Mouse (Mus musculus) neural tube, embryonic 15.5 days (tissue): ENCODE measurements around the gene Rin1. TPM values are rescaled to one million over a fixed set of nuclear protein-coding genes. Genes with fewer than 3 reads are reported as not detected.

Source experiments
- ATAC-seq: fragments of 200-750 bp; cut with Nextera tagmentation; 2 replicates; pipeline ENCODE4 v1.8.0; 2017; ENCODE audit warnings: mild to moderate bottlenecking, moderate TSS enrichment, moderate library complexity; ENCODE audit not compliant: low FRiP score
- H3K27ac ChIP-seq: fragments of 300-500 bp; sonication (generic); replicated peaks from 2 replicates; pipeline ENCODE4 v1.5.1; 2015; ENCODE audit warnings: mild to moderate bottlenecking, inconsistent platforms
- H3K27me3 ChIP-seq: fragments of 300-500 bp; sonication (generic); replicated peaks from 2 replicates; pipeline ENCODE4 v1.6.1; 2015; ENCODE audit warnings: inconsistent platforms
- H3K36me3 ChIP-seq: fragments of 300-500 bp; sonication (generic); 2 replicates; pipeline ENCODE4 v1.6.1; 2015; ENCODE audit warnings: inconsistent platforms
- H3K4me1 ChIP-seq: fragments of 300-500 bp; sonication (generic); 2 replicates; pipeline ENCODE4 v1.6.1; 2015; ENCODE audit warnings: inconsistent platforms
- H3K4me2 ChIP-seq: fragments of 300-500 bp; sonication (generic); 2 replicates; pipeline ENCODE4 v1.6.1; 2015; ENCODE audit warnings: inconsistent platforms, mild to moderate bottlenecking, moderate library complexity
- H3K4me3 ChIP-seq: fragments of 300-500 bp; sonication (generic); replicated peaks from 2 replicates; pipeline ENCODE4 v1.5.1; 2015; ENCODE audit warnings: mild to moderate bottlenecking, inconsistent platforms
- H3K9ac ChIP-seq: fragments of 300-500 bp; sonication (generic); replicated peaks from 2 replicates; pipeline ENCODE4 v1.6.1; 2015; ENCODE audit warnings: mild to moderate bottlenecking, inconsistent platforms
- H3K9me3 ChIP-seq: fragments of 300-500 bp; sonication (generic); replicated peaks from 2 replicates; pipeline ENCODE4 v1.6.1; 2016; ENCODE audit warnings: inconsistent platforms
- WGBS: fragments of 180-500 bp; shearing (Covaris S2); methylation state at CpG from one replicate; pipeline ENCODE4 v1.1.7; 2015; ENCODE audit warnings: mixed read lengths; 5-methylcytosine and 5-hydroxymethylcytosine counted together
- polyA plus RNA-seq: library from polyadenylated mRNA; unstranded; fragments of >200 nt; fragmentation: Nextera tagmentation; extraction: Ambion mirVana; gene quantifications from 2 replicates; pipeline ENCODE4 v1.2.1, GENCODE M21; 2015

The Rin1 gene
- polyA plus RNA-seq, 1 experiment from 2014 or later = 1.0 TPM

GRCm38 (mm10) chr19:5023621-5024479, 26.4 kb upstream of the Rin1 start, which contains the start of gene Slc29a2:
Gene Slc29a2 (plus strand): TSS chr19:5023860.
- Histone ChIP-seq H3K27ac (peak within 1 kb of the TSS; percentile 93), H3K36me3 (peaks cover 18% of the 10 kb centered on the region), H3K9me3 (no peaks in the 10 kb centered on the region), H3K4me1 (peaks cover 21% of the 10 kb centered on the region), H3K9ac (peak within 1 kb of the TSS; percentile 85), H3K4me2 (peak within 1 kb of the TSS; percentile 79), H3K27me3 (no peaks in the 10 kb centered on the region), H3K4me3 (peak within 1 kb of the TSS; percentile 84)
- peak; percentile 95 for ATAC-seq
- 0% methylated on average over 62 of the region's 62 CpGs for WGBS

- H3K4me1 ChIP-seq = peaks cover 21% of the 10 kb centered on the region
- WGBS = 93% methylated on average over 8 of the region's 8 CpGs
- peaks cover 39% of the 10 kb centered on the region for H3K36me3 ChIP-seq
- no peak overlapping the region for H3K4me3 ChIP-seq
- H3K27me3 ChIP-seq = no peaks in the 10 kb centered on the region
- H3K27ac ChIP-seq = no peak overlapping the region
- ATAC-seq = no peak
- H3K9me3 ChIP-seq = no peaks in the 10 kb centered on the region
- no peak overlapping the region for H3K4me2 ChIP-seq
- no peak overlapping the region for H3K9ac ChIP-seq
These were observed 24.2 kb upstream of the Rin1 start for GRCm38 (mm10) chr19:5026111-5026510.

GRCm38 (mm10) chr19:5032686-5033085, 17.6 kb upstream of the Rin1 start:
- Histone ChIP-seq H3K9ac (no peak overlapping the region), H3K4me1 (peaks cover 6% of the 10 kb centered on the region), H3K27ac (no peak overlapping the region), H3K36me3 (peaks cover 29% of the 10 kb centered on the region), H3K27me3 (no peaks in the 10 kb centered on the region), H3K4me3 (no peak overlapping the region), H3K9me3 (no peaks in the 10 kb centered on the region), H3K4me2 (no peak overlapping the region)
- WGBS = 93% methylated on average over 3 of the region's 3 CpGs
- ATAC-seq = no peak

- no peak overlapping the region for H3K27ac ChIP-seq
- H3K4me1 ChIP-seq = peaks cover 30% of the 10 kb centered on the region
- H3K4me2 ChIP-seq = no peak overlapping the region
- no peak for ATAC-seq
- H3K27me3 ChIP-seq = no peaks in the 10 kb centered on the region
- 86% methylated on average over 4 of the region's 4 CpGs for WGBS
- no peaks in the 10 kb centered on the region for H3K36me3 ChIP-seq
- H3K4me3 ChIP-seq = no peak overlapping the region
- H3K9ac ChIP-seq = no peak overlapping the region
- H3K9me3 ChIP-seq = no peaks in the 10 kb centered on the region
These were observed 13.7 kb upstream of the Rin1 start for GRCm38 (mm10) chr19:5036577-5036976.

- peaks cover 43% of the 10 kb centered on the region for H3K4me1 ChIP-seq
- 6% methylated on average over 32 of the region's 32 CpGs for WGBS
- peak overlapping the region; percentile 89 for H3K4me3 ChIP-seq
- H3K9me3 ChIP-seq = no peaks in the 10 kb centered on the region
- peak overlapping the region; percentile 81 for H3K9ac ChIP-seq
- ATAC-seq = peak; percentile 77
- H3K27ac ChIP-seq = peak overlapping the region; percentile 91
- peak overlapping the region; percentile 95 for H3K4me2 ChIP-seq
- no peaks in the 10 kb centered on the region for H3K36me3 ChIP-seq
- no peaks in the 10 kb centered on the region for H3K27me3 ChIP-seq
These were observed 12.4 kb upstream of the Rin1 start for GRCm38 (mm10) chr19:5037678-5038571.

- WGBS = under 1% methylated on average over 36 of the region's 44 CpGs
- Histone ChIP-seq H3K4me3 (peak within 1 kb of the TSS; percentile 89), H3K9ac (peak within 1 kb of the TSS; percentile 81), H3K27ac (peak within 1 kb of the TSS; percentile 91), H3K36me3 (peaks cover 6% of the 10 kb centered on the region; the same call in 1 of the 2 replicates), H3K27me3 (no peaks in the 10 kb centered on the region), H3K4me2 (peak within 1 kb of the TSS; percentile 95), H3K9me3 (no peaks in the 10 kb centered on the region), H3K4me1 (peaks cover 46% of the 10 kb centered on the region)
- ATAC-seq = peak; percentile 94
These were observed 11.5 kb upstream of the Rin1 start, which contains the start of the genes B4gat1 and AC124502.3 for GRCm38 (mm10) chr19:5038709-5039156. Gene B4gat1 (plus strand): TSS chr19:5038826. Gene AC124502.3 (plus strand): TSS chr19:5038891.

- Histone ChIP-seq H3K9me3 (no peaks in the 10 kb centered on the region), H3K4me3 (peak overlapping the region; percentile 89), H3K27me3 (no peaks in the 10 kb centered on the region), H3K4me2 (peak overlapping the region; percentile 95), H3K4me1 (peaks cover 46% of the 10 kb centered on the region), H3K9ac (peak overlapping the region; percentile 81), H3K36me3 (peaks cover 9% of the 10 kb centered on the region; the same call in 1 of the 2 replicates), H3K27ac (peak overlapping the region; percentile 91)
- 10% methylated on average over 41 of the region's 41 CpGs for WGBS
- peak; percentile 15 for ATAC-seq
These were observed 10.8 kb upstream of the Rin1 start for GRCm38 (mm10) chr19:5039301-5040114.

- 7% methylated on average over 40 of the region's 40 CpGs for WGBS
- H3K4me3 ChIP-seq = peak within 1 kb of the TSS; percentile 89
- H3K9ac ChIP-seq = peak within 1 kb of the TSS; percentile 81
- peaks cover 46% of the 10 kb centered on the region for H3K4me1 ChIP-seq
- H3K27me3 ChIP-seq = no peaks in the 10 kb centered on the region
- peak within 1 kb of the TSS; percentile 66 for H3K27ac ChIP-seq
- no peaks in the 10 kb centered on the region for H3K9me3 ChIP-seq
- ATAC-seq = peak; percentile 46
- H3K36me3 ChIP-seq = peaks cover 18% of the 10 kb centered on the region
- peak within 1 kb of the TSS; percentile 95 for H3K4me2 ChIP-seq
These were observed 9.3 kb upstream of the Rin1 start, which contains the start of gene Brms1 for GRCm38 (mm10) chr19:5040862-5041523. Gene Brms1 (plus strand): TSS chr19:5041354.

GRCm38 (mm10) chr19:5041588-5041987, 8.7 kb upstream of the Rin1 start:
- Histone ChIP-seq H3K36me3 (peaks cover 24% of the 10 kb centered on the region), H3K4me3 (peak overlapping the region; percentile 89), H3K9ac (peak overlapping the region; percentile 81), H3K27ac (peak overlapping the region; percentile 66; the same call in 1 of the 2 replicates), H3K9me3 (no peaks in the 10 kb centered on the region), H3K4me2 (peak overlapping the region; percentile 95), H3K4me1 (peaks cover 46% of the 10 kb centered on the region), H3K27me3 (no peaks in the 10 kb centered on the region)
- no peak for ATAC-seq
- 1% methylated on average over 16 of the region's 16 CpGs for WGBS

GRCm38 (mm10) chr19:5045531-5045930, 4.8 kb upstream of the Rin1 start:
- 84% methylated on average over 4 of the region's 4 CpGs for WGBS
- Histone ChIP-seq H3K4me1 (peaks cover 32% of the 10 kb centered on the region), H3K4me3 (no peak overlapping the region), H3K4me2 (no peak overlapping the region), H3K36me3 (peaks cover 49% of the 10 kb centered on the region), H3K27ac (no peak overlapping the region), H3K9ac (no peak overlapping the region), H3K9me3 (no peaks in the 10 kb centered on the region), H3K27me3 (peaks cover 8% of the 10 kb centered on the region)
- no peak for ATAC-seq
